Mouse (Mus musculus): ENCODE results near the gene Lrmda.

Lrmda gene

DNA sequence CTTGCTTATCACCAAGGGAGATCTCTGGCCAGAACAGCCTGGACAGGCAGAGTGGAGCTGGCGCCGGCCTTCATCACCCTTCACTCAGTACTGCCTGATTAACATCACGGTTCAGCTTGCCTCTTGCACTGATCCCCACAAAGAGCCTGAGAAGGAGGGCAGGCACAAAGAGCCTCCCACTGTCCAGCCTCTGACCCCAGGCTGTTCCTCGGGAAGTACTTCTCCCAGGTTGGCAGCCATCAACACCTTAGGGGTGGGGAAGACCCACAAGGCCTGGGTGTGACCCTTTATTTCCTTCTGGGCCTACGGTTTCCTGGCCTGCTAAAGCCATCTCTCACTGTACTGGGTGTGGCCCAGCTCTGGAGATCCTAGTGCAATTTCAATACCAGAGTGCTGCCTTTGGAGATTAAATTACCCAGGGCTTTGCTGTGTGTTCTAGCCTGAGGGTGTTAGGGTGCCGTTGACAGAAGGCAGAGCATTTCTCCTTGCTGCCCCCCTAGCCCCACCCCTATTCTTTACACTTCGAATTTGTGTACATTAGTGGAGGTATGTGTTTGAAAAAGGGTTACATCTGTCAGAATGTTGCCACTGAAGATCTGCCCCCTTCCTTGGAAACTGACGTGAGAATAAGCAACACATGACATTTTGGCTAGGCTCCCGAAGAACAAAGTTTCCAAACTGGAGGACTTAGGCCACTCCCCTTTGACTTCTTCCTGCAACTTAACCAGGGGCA, 628.5 kb downstream of the Lrmda start:
- DNase-seq (ENCODE audit: extremely low read depth, low read depth): no peak

DNA sequence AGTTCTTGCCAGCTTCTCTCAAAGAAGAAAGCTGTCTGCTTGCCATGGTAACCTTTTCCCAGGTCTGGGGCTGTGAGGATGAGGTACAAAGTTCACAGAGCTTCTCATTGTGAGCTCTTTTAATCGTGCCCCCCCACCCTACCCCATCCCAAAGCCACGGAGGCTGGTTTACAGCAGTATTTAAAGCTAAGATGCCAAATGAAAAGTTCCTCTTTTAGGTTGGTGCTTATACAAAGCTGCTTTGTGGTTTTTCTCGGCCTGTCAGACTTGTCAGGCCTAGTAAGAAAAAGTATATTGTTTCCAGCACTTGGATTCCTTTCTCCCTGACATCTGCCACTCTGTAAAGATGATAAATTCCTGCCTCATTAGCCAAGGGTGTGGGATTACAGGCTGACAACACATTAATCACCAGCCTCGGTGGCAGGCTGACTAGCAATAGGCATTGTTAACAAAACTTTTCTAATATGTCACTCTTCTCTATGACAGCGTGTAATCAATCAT, 629.9 kb downstream of the Lrmda start:
- peak; percentile 2 for DNase-seq (ENCODE audit: extremely low read depth, low read depth)

DNA sequence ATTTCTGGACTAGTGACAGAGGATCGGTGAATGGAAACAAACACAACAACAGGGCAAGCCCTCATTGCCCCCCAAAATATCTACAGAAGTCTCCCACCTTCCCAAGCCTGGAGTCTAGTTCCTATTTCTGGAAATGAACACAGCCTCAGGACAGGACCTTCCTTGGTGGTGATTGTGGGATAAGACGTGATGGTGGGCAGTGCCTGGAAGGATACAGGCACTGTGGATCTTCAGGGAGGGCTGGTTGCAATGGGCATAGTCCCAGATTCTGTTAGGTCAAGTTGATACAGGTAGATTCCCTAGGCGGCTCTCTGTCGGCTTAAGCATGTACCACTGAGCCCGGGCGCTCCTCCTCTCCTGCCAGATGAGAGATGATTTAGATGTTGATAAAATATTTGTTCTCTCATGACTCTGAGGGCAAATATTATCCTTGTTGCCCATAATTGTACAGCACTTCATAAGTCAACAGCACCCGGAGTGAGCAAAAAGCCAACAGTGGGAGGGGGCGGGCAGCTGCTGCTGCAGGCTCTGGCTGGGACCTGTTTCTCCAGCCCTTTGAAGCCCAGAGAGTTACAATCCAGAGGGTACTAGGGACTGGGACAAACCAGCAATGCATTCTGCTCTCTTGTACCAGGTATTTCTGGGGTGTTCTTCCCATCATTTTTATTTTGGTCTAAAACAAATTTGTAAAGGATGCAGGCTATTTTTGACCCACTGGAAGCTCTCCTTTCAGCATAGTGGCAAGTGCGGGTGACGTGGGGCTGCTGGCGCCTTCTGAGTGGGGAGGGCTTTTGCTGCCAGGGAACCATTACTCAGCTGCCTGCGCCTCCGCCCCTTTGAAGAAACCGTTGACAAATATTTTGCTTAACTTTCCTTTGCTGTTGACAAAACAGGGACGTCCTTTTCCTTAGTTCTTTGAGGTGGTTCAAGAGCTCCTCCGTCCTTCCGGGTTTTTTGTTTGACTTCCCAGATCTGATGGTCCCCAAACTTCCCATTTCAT, 630.8 kb downstream of the Lrmda start:
- DNase-seq (ENCODE audit: extremely low read depth, low read depth): no peak

DNA sequence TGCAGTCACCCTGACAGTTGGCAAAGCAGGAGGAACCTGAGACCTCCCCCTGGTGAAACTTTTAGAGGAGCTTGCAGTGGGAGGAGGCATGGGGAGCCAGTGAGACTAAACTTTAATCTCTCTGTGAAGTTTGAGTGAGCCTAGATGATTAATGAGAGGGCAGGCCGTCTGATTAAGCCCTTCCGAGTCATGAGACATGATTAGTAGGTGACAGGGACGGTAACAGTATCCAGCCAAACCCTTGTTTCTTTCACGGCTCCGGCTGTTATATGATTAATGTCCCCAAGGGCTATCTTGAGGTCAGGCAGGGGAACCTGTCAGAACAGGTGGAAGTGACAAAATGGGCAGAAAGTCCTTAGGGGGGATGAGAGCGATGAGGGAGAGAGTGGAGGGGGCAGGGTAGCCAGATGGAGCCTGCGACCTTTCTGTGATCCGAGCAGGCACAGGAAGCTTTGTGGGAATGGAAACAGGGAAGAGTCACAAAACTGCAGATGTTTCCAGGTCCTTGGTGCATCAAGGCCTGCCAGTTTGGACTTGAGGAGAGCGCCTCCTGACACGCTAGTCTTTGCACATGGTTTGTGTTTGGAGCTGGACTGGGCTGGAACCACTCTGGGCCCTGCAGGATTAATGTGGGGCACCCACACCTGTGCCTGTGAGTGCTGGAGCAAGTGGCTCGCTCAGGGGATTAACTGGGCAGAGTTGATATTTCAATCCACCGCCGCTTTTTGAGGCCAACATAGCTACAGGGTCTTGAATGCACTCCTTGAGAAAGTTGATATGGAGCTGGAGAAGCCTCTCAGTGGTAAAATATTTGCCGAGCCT, 631.8 kb downstream of the Lrmda start:
- DNase-seq (ENCODE audit: extremely low read depth, low read depth): no peak

DNA sequence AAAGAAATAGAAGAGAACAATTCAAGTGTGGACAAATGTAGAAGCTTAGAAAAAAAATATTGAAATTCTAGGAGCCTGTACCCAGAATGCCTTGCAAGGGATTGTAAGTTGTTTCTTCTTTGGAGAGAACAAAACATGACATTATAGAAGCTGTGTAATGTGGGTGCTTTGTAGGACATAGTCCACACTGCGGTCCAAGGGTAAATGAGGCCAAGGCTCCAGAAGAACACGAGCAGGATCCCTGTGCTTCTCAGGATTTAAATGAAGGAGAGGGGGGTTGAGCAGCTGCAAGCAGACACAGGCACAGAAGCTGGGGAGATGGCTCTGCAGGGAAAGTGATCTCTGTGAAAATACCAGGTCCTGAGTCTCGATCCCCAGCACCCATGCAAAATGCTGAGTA, 643.0 kb downstream of the Lrmda start:
- DNase-seq (ENCODE audit: extremely low read depth, low read depth): no peak

DNA sequence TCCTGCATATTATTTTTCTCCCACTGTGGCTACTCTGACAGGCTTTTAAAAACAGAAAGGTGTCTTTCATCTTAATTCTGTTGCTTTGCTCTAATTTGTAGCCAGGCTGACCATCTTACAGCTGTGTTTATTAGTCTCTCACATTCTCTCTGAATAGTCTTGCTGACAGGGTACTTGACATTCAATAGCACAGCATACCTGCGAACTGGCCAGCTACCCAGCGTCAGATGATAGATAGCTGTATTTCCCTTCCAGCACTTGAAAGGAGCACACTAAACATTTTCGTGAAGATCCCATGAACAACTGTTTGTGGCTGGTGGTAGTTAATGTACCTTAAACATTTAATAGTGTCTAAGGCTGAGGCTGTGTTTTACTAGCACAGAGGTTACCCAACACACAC, 646.9 kb downstream of the Lrmda start:
- DNase-seq (ENCODE audit: extremely low read depth, low read depth): no peak

DNA sequence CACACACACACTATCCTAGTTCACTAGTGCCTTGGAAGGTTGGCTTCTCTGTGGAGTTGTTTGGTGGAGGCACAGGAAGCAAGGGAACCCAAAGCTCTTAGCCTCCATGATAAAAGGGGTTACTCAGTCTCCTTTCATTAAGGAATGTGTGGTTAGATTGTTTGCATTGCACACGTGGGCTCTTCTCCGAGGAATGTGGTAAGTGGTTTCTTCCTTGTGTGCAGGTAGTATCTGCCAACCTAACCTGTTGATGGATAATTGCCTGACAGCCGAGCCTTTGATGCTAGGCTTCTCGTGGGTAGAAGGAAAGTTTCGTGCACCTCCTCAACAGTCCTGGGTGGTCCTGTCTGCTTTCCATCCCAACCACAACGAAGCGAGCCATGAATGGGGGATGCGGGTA, 648.8 kb downstream of the Lrmda start:
- no peak for DNase-seq (ENCODE audit: extremely low read depth, low read depth)

DNA sequence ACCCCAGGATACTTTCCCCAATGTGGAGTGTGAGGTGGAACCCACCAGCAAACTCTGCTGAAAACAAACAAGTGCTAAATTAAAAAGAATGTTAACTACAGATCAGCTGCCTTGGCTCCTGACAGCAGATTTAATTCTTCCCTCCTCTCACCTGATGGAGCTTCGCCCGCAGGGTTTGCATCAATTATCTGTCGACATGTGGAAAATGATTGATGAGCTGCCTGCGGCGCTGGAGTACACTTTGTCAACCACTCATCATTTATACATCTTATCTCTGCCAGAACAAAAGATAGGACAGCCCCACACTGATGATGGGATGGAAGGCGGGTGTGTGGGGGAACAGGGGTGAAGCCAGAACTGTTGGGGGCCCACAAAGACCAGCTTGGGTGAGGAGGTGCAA, 649.2 kb downstream of the Lrmda start:
- DNase-seq (ENCODE audit: extremely low read depth, low read depth): no peak

DNA sequence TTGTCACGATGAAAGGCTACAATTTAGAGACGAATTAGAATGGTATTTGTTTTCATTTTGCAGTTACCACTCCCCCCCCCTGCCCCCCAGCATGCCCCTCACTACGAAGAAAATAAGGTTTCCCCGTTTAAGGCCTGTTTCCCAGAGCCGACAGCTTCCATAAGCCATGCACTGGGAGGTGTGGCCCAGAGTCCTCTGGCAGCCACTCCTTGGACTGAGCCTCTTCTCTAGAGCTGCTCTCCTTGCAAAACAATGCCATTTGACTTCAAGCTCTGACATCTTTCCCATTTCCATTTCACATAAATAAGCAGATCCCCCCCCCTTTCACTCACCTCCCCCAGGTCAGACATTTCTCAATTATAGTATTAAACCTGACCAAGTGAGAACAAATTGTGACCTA, 654.1 kb downstream of the Lrmda start:
- no peak for DNase-seq (ENCODE audit: extremely low read depth, low read depth)

DNA sequence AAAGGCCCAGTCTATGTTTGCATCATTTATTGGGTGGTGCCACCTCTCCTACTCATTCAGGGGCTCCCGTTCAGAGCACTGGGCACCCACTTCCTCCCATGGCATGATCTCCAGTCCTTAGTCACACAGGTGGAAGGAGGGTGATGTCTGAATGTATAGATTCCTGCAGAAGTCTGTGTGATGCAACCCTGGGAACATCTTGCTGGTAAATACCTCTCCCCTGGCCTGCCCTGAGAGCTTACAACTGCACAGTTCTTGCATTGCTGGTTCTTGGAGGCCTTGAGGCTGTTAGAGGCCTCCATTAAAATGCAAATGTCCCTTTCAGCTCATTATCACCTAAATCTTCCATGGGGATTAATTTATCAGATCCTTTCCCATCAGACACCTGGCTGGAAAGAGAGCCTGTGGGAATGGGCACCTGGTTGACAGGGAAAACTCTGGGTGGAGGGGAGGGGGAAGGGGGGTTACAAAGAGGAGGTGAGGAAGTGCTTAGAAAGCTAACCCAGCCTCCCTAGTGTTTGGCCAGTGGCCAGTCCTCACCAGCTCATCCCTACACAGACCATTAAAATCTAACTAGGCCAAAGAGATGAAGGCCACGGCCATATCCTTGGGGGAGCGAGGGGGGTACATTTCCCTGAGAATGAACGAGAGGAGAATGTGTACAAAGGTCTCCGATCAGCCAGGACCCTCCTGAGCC, 659.6 kb downstream of the Lrmda start:
- DNase-seq (ENCODE audit: extremely low read depth, low read depth): no peak

DNA sequence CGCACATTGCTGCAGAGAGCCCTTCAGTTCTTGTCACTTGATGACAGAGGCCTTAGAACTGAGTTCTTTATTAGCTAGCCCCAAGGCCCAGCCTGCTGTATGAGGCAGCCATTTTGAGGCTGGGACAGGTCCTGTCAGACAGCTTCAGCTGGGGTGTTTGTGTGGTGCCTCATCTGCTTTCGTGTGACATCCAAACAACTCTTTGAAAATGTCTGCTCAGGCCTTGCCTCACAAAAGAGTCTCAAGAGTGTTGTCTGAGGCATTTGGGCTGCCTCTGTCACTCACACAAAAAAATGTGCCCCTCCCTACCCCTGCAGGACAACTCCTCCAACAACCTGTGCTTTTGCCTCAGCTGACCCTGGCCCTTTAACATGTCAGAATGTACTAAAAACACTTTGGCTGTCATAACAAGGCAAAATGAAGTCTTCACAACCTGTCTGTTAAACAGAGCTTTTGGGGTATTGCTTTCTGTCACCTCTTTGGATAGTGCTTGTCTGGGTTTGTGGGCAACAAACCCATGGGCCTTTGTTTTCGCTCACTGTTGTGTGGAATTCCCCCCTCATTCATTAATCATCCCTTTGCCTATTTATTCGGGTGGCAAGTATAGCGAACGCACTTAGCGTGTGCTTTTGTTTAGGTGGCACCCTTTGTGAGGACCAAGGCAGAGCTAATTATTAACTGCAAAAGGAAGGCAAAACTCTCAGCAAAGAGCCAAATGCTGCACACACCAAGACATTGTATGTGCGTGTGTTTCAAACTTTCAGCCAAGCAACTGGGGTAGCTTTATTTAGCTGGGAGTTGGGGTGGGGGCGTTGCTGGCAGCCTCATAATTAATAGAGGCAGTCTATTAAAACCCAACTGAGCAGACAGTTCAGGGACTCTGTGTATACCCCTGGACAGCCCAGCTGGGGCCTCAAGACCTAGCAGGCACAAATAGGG, 660.5 kb downstream of the Lrmda start:
- DNase-seq (ENCODE audit: extremely low read depth, low read depth): no peak

DNA sequence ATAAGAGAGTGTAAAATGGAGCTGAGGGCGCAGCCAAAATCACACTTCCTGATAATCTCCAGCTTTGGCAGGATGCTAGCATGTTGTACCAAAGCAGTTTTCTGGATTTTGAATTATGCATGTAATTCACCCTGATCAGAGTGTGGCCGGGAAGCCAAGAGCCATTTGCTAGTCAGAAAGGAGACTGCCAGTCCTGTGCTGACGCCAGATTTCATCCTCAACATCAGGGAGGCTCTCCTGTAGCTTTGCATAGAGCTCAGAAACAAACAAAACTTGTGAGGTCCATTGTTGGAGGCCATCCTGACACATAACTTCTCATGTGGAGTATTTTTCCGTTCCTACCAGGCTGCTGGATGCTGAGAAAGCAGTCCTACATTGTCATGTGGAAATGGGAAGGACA, 667.4 kb downstream of the Lrmda start:
- no peak for DNase-seq (ENCODE audit: extremely low read depth, low read depth)

DNA sequence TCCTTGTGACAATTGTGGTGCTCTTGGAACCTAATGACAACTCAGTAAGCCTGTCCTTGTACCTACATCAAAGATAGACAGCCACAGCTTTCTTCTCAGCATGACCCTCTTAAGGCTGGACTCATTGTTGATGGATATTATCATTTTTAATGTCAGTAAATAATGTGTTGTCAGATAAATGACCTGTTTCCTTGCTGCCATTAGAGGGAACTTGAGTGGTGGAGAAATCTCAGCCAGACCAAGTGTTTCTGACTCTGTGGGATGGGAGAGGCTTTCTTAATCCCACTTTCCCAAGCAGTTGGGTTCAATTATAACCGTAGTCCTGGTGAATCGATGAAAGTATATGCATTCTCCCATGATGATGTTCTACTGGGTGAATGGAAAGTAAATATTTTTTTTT, 668.9 kb downstream of the Lrmda start:
- DNase-seq (ENCODE audit: extremely low read depth, low read depth): no peak

DNA sequence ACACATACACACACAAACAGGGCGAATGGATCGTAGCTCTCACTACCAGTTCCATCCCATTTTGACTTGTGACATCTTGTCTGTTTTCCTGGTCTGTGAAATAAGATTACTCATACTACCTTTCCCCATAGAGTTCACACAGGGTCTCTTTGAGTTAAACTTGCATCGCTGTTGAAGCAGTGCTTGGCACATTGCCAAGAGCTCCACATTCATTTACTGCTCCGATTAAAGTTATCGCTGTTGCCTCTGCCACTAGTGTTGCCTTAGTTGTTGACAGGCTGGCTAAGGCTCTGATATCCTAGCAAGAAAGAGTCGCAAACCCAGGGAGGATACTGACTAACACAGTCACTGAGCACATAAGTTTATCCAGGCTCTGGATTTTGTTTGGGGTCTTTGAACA, 675.9 kb downstream of the Lrmda start:
- no peak for DNase-seq (ENCODE audit: extremely low read depth, low read depth)

DNA sequence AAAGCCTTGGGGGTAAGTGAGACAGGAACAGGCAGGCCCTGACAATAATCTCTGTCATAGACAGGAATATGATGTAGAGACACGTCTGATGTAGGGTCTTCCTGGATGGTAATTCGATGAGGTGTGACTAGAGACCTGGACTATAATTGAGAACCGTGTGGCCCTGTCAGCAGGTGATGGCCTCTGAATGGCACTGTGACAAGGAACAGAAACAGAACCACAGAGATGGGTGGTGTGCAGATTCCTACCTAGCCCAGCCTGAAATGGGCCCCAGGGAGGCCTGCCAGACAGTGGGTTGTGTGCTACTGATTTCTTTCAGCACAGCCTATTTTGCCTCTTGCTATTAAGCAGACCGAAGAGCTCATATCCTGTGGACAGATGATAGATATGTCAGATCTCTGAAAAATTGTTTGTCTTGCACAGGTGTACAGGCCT, 676.4 kb downstream of the Lrmda start:
- no peak for DNase-seq (ENCODE audit: extremely low read depth, low read depth)

DNA sequence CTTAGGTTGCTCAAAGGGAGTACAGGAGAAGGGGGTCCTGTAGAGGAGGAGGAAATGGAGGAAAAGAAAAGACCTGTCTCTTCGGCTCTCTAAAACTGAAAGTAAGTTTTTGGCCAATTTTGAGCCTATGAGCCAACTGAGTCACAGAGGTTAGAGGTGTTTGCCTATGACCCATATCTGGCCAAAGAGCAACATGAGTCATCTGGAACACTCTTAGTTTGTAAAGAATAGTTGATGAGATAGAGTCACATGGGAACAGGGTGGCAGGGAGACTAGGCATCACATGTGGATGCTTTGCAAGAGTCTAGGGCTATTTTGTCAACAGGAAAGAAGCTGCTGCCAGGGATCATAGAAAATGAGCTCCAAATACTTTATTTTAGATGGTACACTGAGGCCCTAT, 680.7 kb downstream of the Lrmda start:
- no peak for DNase-seq (ENCODE audit: extremely low read depth, low read depth)

DNA sequence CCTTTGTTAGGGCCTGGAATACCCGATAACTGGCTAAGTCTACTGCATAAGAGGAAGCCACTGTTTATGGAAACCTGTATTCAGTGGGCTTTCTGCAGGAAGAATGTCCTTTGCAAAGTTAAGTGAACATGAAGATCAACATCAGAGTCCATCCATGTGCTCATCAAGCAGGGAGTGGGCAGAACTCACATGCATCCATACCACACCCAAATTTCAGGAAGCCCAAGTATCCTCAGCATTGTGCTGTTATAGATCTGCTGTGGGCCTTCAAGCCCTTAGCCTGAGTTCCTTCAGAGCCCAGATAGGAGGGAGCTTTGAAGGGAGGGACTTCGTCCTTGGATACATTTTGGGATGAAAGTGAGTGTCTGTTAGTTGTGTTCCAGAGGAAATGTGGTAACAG, 681.2 kb downstream of the Lrmda start:
- DNase-seq (ENCODE audit: extremely low read depth, low read depth): no peak

DNA sequence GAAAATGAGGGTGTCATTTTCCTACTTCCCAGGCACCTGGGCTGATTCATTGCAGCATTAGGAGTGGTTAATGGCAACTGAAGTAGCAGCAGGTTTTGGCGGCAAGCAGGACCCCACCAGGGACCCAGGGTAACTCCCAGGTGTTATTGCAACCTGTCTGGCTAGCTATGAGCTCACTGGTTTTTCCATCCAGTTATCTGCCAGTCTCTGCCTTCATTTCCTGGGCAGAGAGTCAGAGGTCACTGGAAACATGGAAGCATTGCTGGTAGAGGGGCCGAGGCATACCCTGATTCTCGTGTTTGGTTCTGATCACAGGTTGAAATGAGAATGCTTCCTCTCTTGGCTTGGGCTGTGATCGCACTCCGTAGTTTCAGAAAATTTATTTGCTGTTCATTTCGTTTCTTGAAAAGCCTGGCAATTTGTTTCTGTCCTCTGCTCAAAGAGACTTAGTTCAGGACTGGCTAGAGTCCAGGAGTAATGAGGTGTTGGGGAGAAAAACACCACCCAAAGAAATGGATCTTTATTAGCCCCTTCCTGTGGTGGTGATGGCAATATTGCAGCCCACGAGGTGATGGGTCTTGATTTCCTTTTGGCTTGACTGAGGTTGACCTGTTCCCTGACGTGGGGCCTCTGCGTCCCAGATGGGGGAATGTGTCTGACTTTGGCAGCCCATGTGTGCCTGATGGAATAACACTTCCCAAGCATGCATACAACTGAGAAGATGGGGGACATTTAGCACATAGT, 688.6 kb downstream of the Lrmda start:
- no peak for DNase-seq (ENCODE audit: extremely low read depth, low read depth)

DNA sequence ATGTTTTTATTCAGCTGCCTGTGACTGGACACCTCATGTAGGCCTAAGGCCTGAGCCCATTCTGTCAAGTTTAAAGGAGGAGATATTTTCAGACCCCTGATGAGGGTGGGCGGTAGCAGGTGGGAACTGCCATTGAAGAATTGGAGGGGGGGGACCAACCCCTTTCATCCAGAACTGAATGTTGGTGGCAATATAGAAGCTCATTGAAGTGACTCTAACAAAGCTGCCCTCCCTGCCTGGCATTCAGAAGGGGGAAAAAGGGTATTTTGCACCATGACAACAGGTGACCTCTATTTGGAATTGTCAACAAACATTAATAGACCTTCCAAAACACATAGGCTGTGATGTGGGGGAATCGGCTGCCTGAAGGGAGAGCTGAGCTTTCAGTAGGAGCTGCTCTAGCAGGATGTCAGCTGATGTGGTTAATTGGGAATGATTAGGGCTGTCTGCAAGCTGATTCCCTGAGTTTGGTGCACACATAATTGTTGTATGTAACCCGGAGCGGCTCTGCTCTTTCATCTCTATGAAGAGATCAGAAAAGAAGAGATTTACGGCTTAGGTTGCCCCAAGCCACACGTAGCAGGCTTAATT, 690.7 kb downstream of the Lrmda start:
- DNase-seq (ENCODE audit: extremely low read depth, low read depth): no peak
